Mouse (Mus musculus) lung, adult 10 weeks (tissue): ENCODE data around the gene Cdc42se2. TPM values are rescaled to one million over a fixed set of nuclear protein-coding genes. Genes with fewer than 3 reads are reported as not detected.

ENCODE experiments used
- polyA plus RNA-seq: library from polyadenylated mRNA; stranded (reverse); fragments of 350-450 nt; fragmentation: Illumina TruSeq; extraction: RNeasy Lipid Tissue Mini Kit (QIAGEN cat#74804); gene quantifications from one replicate; pipeline ENCODE4 v1.2.3, GENCODE M21; 2014; ENCODE audit warnings: low read depth, low replicate concordance; ENCODE audit not compliant: insufficient read depth

Cdc42se2 gene
- 52.5 TPM for polyA plus RNA-seq

DNA sequence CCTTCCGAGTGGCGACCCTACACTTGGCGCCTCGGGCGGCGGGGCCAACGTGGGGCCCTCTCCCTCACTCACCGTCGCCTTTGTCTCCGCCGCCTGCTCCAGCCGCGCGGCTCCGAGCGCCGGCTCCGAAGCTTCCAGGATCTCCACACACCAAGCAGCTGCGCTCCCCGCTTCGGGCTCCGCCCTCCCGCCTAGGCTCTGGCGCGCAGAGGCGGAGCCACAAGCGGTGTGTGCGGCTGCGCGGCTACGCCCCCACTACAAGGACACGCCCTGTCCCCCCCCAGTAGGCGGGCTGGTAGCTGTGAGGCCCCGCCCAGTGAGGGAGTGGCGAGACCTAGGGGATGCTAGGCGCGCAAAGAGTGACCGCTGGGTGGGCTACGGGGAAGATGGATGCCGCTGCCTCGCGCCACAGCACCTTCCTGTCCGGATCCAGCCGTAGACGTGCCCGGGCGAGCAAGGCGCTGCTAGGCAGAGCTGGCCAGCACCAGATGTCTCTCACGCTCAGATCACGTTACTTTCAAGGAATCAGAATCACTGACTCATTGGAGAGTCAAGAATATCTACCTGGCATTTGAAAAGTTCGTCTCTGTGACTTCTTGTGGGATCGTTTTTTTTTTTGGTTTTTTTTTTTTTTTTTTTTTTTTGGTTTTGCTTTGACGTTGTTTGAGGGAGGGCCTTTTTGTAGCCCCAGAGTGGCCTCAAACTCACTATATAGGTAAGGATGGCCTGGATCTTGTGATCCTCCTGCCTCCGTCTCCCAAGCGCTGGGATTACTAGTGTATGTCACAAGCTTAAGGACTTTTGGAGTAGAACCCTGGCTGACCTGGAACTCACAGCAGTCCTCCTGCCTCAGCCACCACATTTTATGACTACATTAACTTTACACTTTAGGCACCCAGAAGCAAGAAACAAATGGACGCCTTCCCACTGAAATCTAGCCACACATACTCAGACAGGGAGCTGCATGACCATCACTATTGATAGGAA is at the start of gene Cdc42se2:
Gene Cdc42se2 (minus strand): TSS at position 188 of the 987 bp plus-strand sequence.

Other genes with a start within 250 kb of the Cdc42se2 start
- gene Lyrm7, start 73.2 kb upstream of the Cdc42se2 start, polyA plus RNA-seq: 2.3 TPM
- gene Hint1, start 78.7 kb upstream of the Cdc42se2 start, polyA plus RNA-seq: 410 TPM
- 1,138 TPM for gene Gpx3, start 114.8 kb upstream of the Cdc42se2 start, polyA plus RNA-seq
- gene Tnip1, start 175.2 kb upstream of the Cdc42se2 start, polyA plus RNA-seq: 16.4 TPM
- 136 TPM for gene Anxa6, start 245.8 kb upstream of the Cdc42se2 start, polyA plus RNA-seq